Mouse (Mus musculus) myocyte (in vitro differentiated cells): Measurements from ENCODE around the gene Tenm4. TPM values are rescaled to one million over a fixed set of nuclear protein-coding genes. Genes with fewer than 3 reads are reported as not detected.

Experiments
- H3K27me3 ChIP-seq: one replicate; pipeline ENCODE4 v1.6.1; 2011; ENCODE audit not compliant: control insufficient read depth, insufficient read depth, insufficient read length
- H3K36me3 ChIP-seq: one replicate; pipeline ENCODE4 v1.6.1; 2011; ENCODE audit not compliant: control insufficient read depth, insufficient read depth
- H3K4me2 ChIP-seq: one replicate; pipeline ENCODE4 v1.6.1; 2011; ENCODE audit warnings: low read depth, control low read depth
- H3K4me3 ChIP-seq: one replicate; pipeline ENCODE4 v1.5.1; 2011; ENCODE audit warnings: mild to moderate bottlenecking, control low read depth, moderate library complexity
- H3K79me2 ChIP-seq: one replicate; pipeline ENCODE4 v1.6.1; 2011; ENCODE audit not compliant: control insufficient read depth, insufficient read depth
- H3ac ChIP-seq: one replicate; pipeline ENCODE4 v1.6.1; 2011; ENCODE audit not compliant: control insufficient read depth, insufficient read length
- CEBPB ChIP-seq: IDR thresholded peaks from 2 replicates; pipeline ENCODE4 v1.6.1; 2011; ENCODE audit warnings: mild to moderate bottlenecking, moderate library complexity; ENCODE audit not compliant: poor library complexity, insufficient read depth, severe bottlenecking
- E2F4 ChIP-seq: IDR thresholded peaks from one replicate; pipeline ENCODE4 v1.6.1; 2011; ENCODE audit warnings: mild to moderate bottlenecking, control low read depth, moderate library complexity; ENCODE audit not compliant: insufficient read depth
- MAX ChIP-seq: IDR thresholded peaks from one replicate; pipeline ENCODE4 v1.6.1; 2011; ENCODE audit warnings: low read depth, mild to moderate bottlenecking, control low read depth
- MYOD1 ChIP-seq, 3 experiments: IDR thresholded peaks; one replicate each; pipeline ENCODE4 v1.6.1; 2011; ENCODE audit warnings: control low read depth in 2 of 3, low read depth in 2 of 3, mild to moderate bottlenecking in 2 of 3, moderate library complexity in 1 of 3; ENCODE audit not compliant: insufficient read length in 2 of 3, control insufficient read depth in 1 of 3
- MYOG ChIP-seq, 3 experiments: IDR thresholded peaks; one replicate each; pipeline ENCODE4 v1.6.1; 2011; ENCODE audit warnings: control low read depth in 2 of 3, low read depth in 2 of 3, mild to moderate bottlenecking in 2 of 3; ENCODE audit not compliant: insufficient read length in 2 of 3, control insufficient read depth in 1 of 3, insufficient read depth in 1 of 3
- POLR2A ChIP-seq: IDR thresholded peaks from one replicate; pipeline ENCODE4 v1.6.1; 2011; ENCODE audit warnings: low read depth, mild to moderate bottlenecking, control low read depth, moderate library complexity; ENCODE audit not compliant: insufficient read length
- POLR2AphosphoS2 ChIP-seq: IDR thresholded peaks from one replicate; pipeline ENCODE4 v1.6.1; 2011; ENCODE audit warnings: low read depth, control low read depth; ENCODE audit not compliant: insufficient read length
- REST ChIP-seq: IDR thresholded peaks from one replicate; pipeline ENCODE4 v1.6.1; 2011; ENCODE audit warnings: mild to moderate bottlenecking, control low read depth, moderate library complexity; ENCODE audit not compliant: insufficient read depth, insufficient read length
- SRF ChIP-seq: IDR thresholded peaks from one replicate; pipeline ENCODE4 v1.6.1; 2011; ENCODE audit warnings: low read depth; ENCODE audit not compliant: control insufficient read depth, insufficient read length
- TCF12 ChIP-seq: IDR thresholded peaks from one replicate; pipeline ENCODE4 v1.6.1; 2011; ENCODE audit warnings: mild to moderate bottlenecking, control low read depth; ENCODE audit not compliant: poor library complexity, insufficient read depth, severe bottlenecking
- TCF3 ChIP-seq: IDR thresholded peaks from one replicate; pipeline ENCODE4 v1.6.1; 2011; ENCODE audit warnings: low read depth, control low read depth; ENCODE audit not compliant: insufficient read length
- USF1 ChIP-seq: IDR thresholded peaks from one replicate; pipeline ENCODE4 v1.6.1; 2011; ENCODE audit warnings: low read depth, mild to moderate bottlenecking, control low read depth, moderate library complexity
- polyA plus RNA-seq: library from polyadenylated mRNA; unstranded; fragments of >200 nt; fragmentation: generic; extraction: Trizol; gene quantifications from one replicate; pipeline ENCODE4 v1.2.1, GENCODE M21; 2012; ENCODE audit warnings: missing spikeins

Tenm4 gene
- polyA plus RNA-seq, 1 experiment: 10.9 TPM

- H3K27me3 ChIP-seq: no peaks in the 10 kb centered on the region
- H3K4me3 ChIP-seq: no peak overlapping the region
- TF ChIP-seq REST (no peak), MYOD1 (IDR thresholded peaks at IDR 0.05; ENCODE audit: control insufficient read depth in 1 of 3, insufficient read length in 2 of 3, low read depth in 2 of 3) (no peak), USF1 (no peak), TCF3 (no peak), MYOG (IDR thresholded peaks at IDR 0.05; ENCODE audit: control insufficient read depth in 1 of 3, insufficient read depth in 1 of 3, insufficient read length in 2 of 3, low read depth in 2 of 3) (no peak), POLR2A (no peak), E2F4 (no peak), CEBPB (no peak), POLR2AphosphoS2 (no peak)
Observed at GRCm38 (mm10) chr7:96709891-96710290, 538.8 kb downstream of the Tenm4 start.

GRCm38 (mm10) chr7:96710658-96711071 lies 539.6 kb downstream of the Tenm4 start:
- no peak overlapping the region for H3K4me2 ChIP-seq
- H3K27me3 ChIP-seq: no peaks in the 10 kb centered on the region
- H3K4me3 ChIP-seq: no peak overlapping the region
- TF ChIP-seq TCF12: no peak
- no peak for TF ChIP-seq MYOD1 (IDR thresholded peaks at IDR 0.05; ENCODE audit: control insufficient read depth in 1 of 3, insufficient read length in 2 of 3, low read depth in 2 of 3)
- no peak for TF ChIP-seq POLR2AphosphoS2
- no peak for TF ChIP-seq REST
- TF ChIP-seq TCF3: no peak
- TF ChIP-seq USF1: no peak
- TF ChIP-seq E2F4: no peak
- TF ChIP-seq SRF: no peak
- no peak for TF ChIP-seq MYOG (IDR thresholded peaks at IDR 0.05; ENCODE audit: control insufficient read depth in 1 of 3, insufficient read depth in 1 of 3, insufficient read length in 2 of 3, low read depth in 2 of 3)
- no peak for TF ChIP-seq POLR2A
- no peak for TF ChIP-seq MAX
- TF ChIP-seq CEBPB: no peak
- H3K36me3 ChIP-seq: no peaks in the 10 kb centered on the region
- no peak overlapping the region for H3ac ChIP-seq
- H3K79me2 ChIP-seq: no peaks in the 10 kb centered on the region

More at GRCm38 (mm10) chr7:96709891-96710290, 538.8 kb downstream of the Tenm4 start:
- Histone ChIP-seq H3ac (no peak overlapping the region), H3K4me2 (no peak overlapping the region), H3K79me2 (no peaks in the 10 kb centered on the region), H3K36me3 (no peaks in the 10 kb centered on the region)

GRCm38 (mm10) chr7:96712876-96713275 lies 541.8 kb downstream of the Tenm4 start:
- TF ChIP-seq POLR2AphosphoS2: no peak
- TF ChIP-seq REST: no peak
- TF ChIP-seq MYOD1 (IDR thresholded peaks at IDR 0.05; ENCODE audit: control insufficient read depth in 1 of 3, insufficient read length in 2 of 3, low read depth in 2 of 3): no peak
- TF ChIP-seq TCF3: no peak
- no peak for TF ChIP-seq CEBPB
- TF ChIP-seq E2F4: no peak
- TF ChIP-seq POLR2A: no peak
- TF ChIP-seq MYOG (IDR thresholded peaks at IDR 0.05; ENCODE audit: control insufficient read depth in 1 of 3, insufficient read depth in 1 of 3, insufficient read length in 2 of 3, low read depth in 2 of 3): no peak
- TF ChIP-seq TCF12: no peak
- no peak overlapping the region for H3ac ChIP-seq

GRCm38 (mm10) chr7:96716911-96717310 lies 545.9 kb downstream of the Tenm4 start:
- TF ChIP-seq POLR2AphosphoS2: no peak
- no peak for TF ChIP-seq E2F4
- TF ChIP-seq MYOG (IDR thresholded peaks at IDR 0.05; ENCODE audit: control insufficient read depth in 1 of 3, insufficient read depth in 1 of 3, insufficient read length in 2 of 3, low read depth in 2 of 3): no peak
- no peak for TF ChIP-seq CEBPB
- TF ChIP-seq USF1: no peak
- TF ChIP-seq SRF: no peak
- TF ChIP-seq REST: no peak
- no peak for TF ChIP-seq TCF12
- no peak for TF ChIP-seq POLR2A
- no peak for TF ChIP-seq MYOD1 (IDR thresholded peaks at IDR 0.05; ENCODE audit: control insufficient read depth in 1 of 3, insufficient read length in 2 of 3, low read depth in 2 of 3)
- TF ChIP-seq TCF3: no peak
- no peak for TF ChIP-seq MAX
- H3K79me2 ChIP-seq: no peaks in the 10 kb centered on the region
- H3K27me3 ChIP-seq: no peaks in the 10 kb centered on the region

More at GRCm38 (mm10) chr7:96712876-96713275, 541.8 kb downstream of the Tenm4 start:
- Histone ChIP-seq H3K4me2 (no peak overlapping the region), H3K27me3 (no peaks in the 10 kb centered on the region), H3K36me3 (no peaks in the 10 kb centered on the region), H3K79me2 (no peaks in the 10 kb centered on the region), H3K4me3 (no peak overlapping the region)

More at GRCm38 (mm10) chr7:96716911-96717310, 545.9 kb downstream of the Tenm4 start:
- Histone ChIP-seq H3K4me3 (no peak overlapping the region), H3ac (no peak overlapping the region), H3K4me2 (no peak overlapping the region), H3K36me3 (no peaks in the 10 kb centered on the region)
